Mouse (Mus musculus): ENCODE measurements at regions not wholly inside any gene's neighbourhood (a gene's known extent, or its start where the extent isn't known, plus 50 kb on each side); places are given as distances from the start of the nearest gene placed in this dataset.

- no peak for ATAC-seq (ENCODE audit: low read depth)
These were observed 286.3 kb downstream of the Pik3r1 start for GRCm38 (mm10) chr13:101481551-101482184.

GRCm38 (mm10) chr13:101479297-101479652, 288.7 kb downstream of the Pik3r1 start:
- Histone ChIP-seq H3K4me1 (ENCODE audit: control insufficient read depth, insufficient read depth, low read length) (no peaks in the 10 kb centered on the region), H3K9me3 (ENCODE audit: control insufficient read depth, low read length) (no peaks in the 10 kb centered on the region), H3K9ac (replicated peaks; ENCODE audit: low read depth, low read length) (no peak overlapping the region), H3K4me2 (ENCODE audit: low read depth, low read length) (no peak overlapping the region), H3K4me3 (ENCODE audit: low read depth, low read length) (no peak overlapping the region), H3K27me3 (ENCODE audit: control insufficient read depth, insufficient read depth, low read length) (no peaks in the 10 kb centered on the region), H3K36me3 (ENCODE audit: control insufficient read depth, insufficient read depth, low read length) (no peaks in the 10 kb centered on the region), H3K27ac (ENCODE audit: low read depth, low read length) (no peak overlapping the region)
- no peak for ATAC-seq (ENCODE audit: low read depth)
- 83% methylated on average over 2 of the region's 2 CpGs for WGBS

More at GRCm38 (mm10) chr13:101481551-101482184, 286.3 kb downstream of the Pik3r1 start:
- no peak overlapping the region for H3K27ac ChIP-seq (ENCODE audit: low read depth, low read length)
- no peaks in the 10 kb centered on the region for H3K4me1 ChIP-seq (ENCODE audit: control insufficient read depth, insufficient read depth, low read length)
- no peak overlapping the region for H3K4me2 ChIP-seq (ENCODE audit: low read depth, low read length)
- no peaks in the 10 kb centered on the region for H3K9me3 ChIP-seq (ENCODE audit: control insufficient read depth, low read length)
- H3K36me3 ChIP-seq (ENCODE audit: control insufficient read depth, insufficient read depth, low read length) = no peaks in the 10 kb centered on the region
- H3K4me3 ChIP-seq (ENCODE audit: low read depth, low read length) = no peak overlapping the region
- 75% methylated on average over 6 of the region's 6 CpGs for WGBS
- no peak overlapping the region for H3K9ac ChIP-seq (replicated peaks; ENCODE audit: low read depth, low read length)
- no peaks in the 10 kb centered on the region for H3K27me3 ChIP-seq (ENCODE audit: control insufficient read depth, insufficient read depth, low read length)

- Histone ChIP-seq H3K36me3 (ENCODE audit: control insufficient read depth, insufficient read depth, low read length) (no peaks in the 10 kb centered on the region), H3K4me1 (ENCODE audit: control insufficient read depth, insufficient read depth, low read length) (no peaks in the 10 kb centered on the region), H3K27me3 (ENCODE audit: control insufficient read depth, insufficient read depth, low read length) (no peaks in the 10 kb centered on the region), H3K9me3 (ENCODE audit: control insufficient read depth, low read length) (no peaks in the 10 kb centered on the region), H3K9ac (replicated peaks; ENCODE audit: low read depth, low read length) (no peak overlapping the region), H3K4me3 (ENCODE audit: low read depth, low read length) (no peak overlapping the region), H3K27ac (ENCODE audit: low read depth, low read length) (no peak overlapping the region), H3K4me2 (ENCODE audit: low read depth, low read length) (no peak overlapping the region)
- 77% methylated on average over 4 of the region's 4 CpGs for WGBS
- ATAC-seq (ENCODE audit: low read depth) = no peak
These were observed 289.3 kb downstream of the Pik3r1 start for GRCm38 (mm10) chr13:101478608-101479296.

- H3K4me3 ChIP-seq (ENCODE audit: low read depth, low read length) = no peak overlapping the region
These were observed 294.7 kb downstream of the Pik3r1 start for GRCm38 (mm10) chr13:101473349-101473748.

GRCm38 (mm10) chr13:101470560-101471247, 297.3 kb downstream of the Pik3r1 start:
- no peaks in the 10 kb centered on the region for H3K9me3 ChIP-seq (ENCODE audit: control insufficient read depth, low read length)
- H3K27me3 ChIP-seq (ENCODE audit: control insufficient read depth, insufficient read depth, low read length) = no peaks in the 10 kb centered on the region
- WGBS = 69% methylated on average over 20 of the region's 20 CpGs
- H3K36me3 ChIP-seq (ENCODE audit: control insufficient read depth, insufficient read depth, low read length) = no peaks in the 10 kb centered on the region
- H3K27ac ChIP-seq (ENCODE audit: low read depth, low read length) = no peak overlapping the region
- H3K4me2 ChIP-seq (ENCODE audit: low read depth, low read length) = no peak overlapping the region
- H3K4me1 ChIP-seq (ENCODE audit: control insufficient read depth, insufficient read depth, low read length) = no peaks in the 10 kb centered on the region
- ATAC-seq (ENCODE audit: low read depth) = peak; percentile 44; the same call in 1 of the 2 replicates
- H3K9ac ChIP-seq (replicated peaks; ENCODE audit: low read depth, low read length) = no peak overlapping the region
- H3K4me3 ChIP-seq (ENCODE audit: low read depth, low read length) = no peak overlapping the region

More at GRCm38 (mm10) chr13:101473349-101473748, 294.7 kb downstream of the Pik3r1 start:
- no peaks in the 10 kb centered on the region for H3K27me3 ChIP-seq (ENCODE audit: control insufficient read depth, insufficient read depth, low read length)
- no peaks in the 10 kb centered on the region for H3K36me3 ChIP-seq (ENCODE audit: control insufficient read depth, insufficient read depth, low read length)
- no peak overlapping the region for H3K4me2 ChIP-seq (ENCODE audit: low read depth, low read length)
- no peak overlapping the region for H3K9ac ChIP-seq (replicated peaks; ENCODE audit: low read depth, low read length)
- no peak for ATAC-seq (ENCODE audit: low read depth)
- WGBS = 95% methylated on average over 8 of the region's 8 CpGs
- H3K4me1 ChIP-seq (ENCODE audit: control insufficient read depth, insufficient read depth, low read length) = no peaks in the 10 kb centered on the region
- H3K27ac ChIP-seq (ENCODE audit: low read depth, low read length) = no peak overlapping the region
- no peaks in the 10 kb centered on the region for H3K9me3 ChIP-seq (ENCODE audit: control insufficient read depth, low read length)

GRCm38 (mm10) chr13:101465748-101466127, 302.3 kb downstream of the Pik3r1 start:
- WGBS = 74% methylated on average over 3 of the region's 3 CpGs
- Histone ChIP-seq H3K36me3 (ENCODE audit: control insufficient read depth, insufficient read depth, low read length) (no peaks in the 10 kb centered on the region), H3K4me1 (ENCODE audit: control insufficient read depth, insufficient read depth, low read length) (no peaks in the 10 kb centered on the region), H3K27ac (ENCODE audit: low read depth, low read length) (no peak overlapping the region), H3K9ac (replicated peaks; ENCODE audit: low read depth, low read length) (no peak overlapping the region), H3K4me2 (ENCODE audit: low read depth, low read length) (no peak overlapping the region), H3K4me3 (ENCODE audit: low read depth, low read length) (no peak overlapping the region), H3K27me3 (ENCODE audit: control insufficient read depth, insufficient read depth, low read length) (no peaks in the 10 kb centered on the region), H3K9me3 (ENCODE audit: control insufficient read depth, low read length) (no peaks in the 10 kb centered on the region)
- no peak for ATAC-seq (ENCODE audit: low read depth)

- Histone ChIP-seq H3K9me3 (ENCODE audit: control insufficient read depth, low read length) (no peaks in the 10 kb centered on the region), H3K4me1 (ENCODE audit: control insufficient read depth, insufficient read depth, low read length) (no peaks in the 10 kb centered on the region)
- 39% methylated on average over 7 of the region's 7 CpGs for WGBS
These were observed 302.9 kb downstream of the Pik3r1 start for GRCm38 (mm10) chr13:101464928-101465747.

GRCm38 (mm10) chr13:101456926-101457325, 311.1 kb downstream of the Pik3r1 start:
- Histone ChIP-seq H3K9ac (replicated peaks; ENCODE audit: low read depth, low read length) (no peak overlapping the region), H3K4me1 (ENCODE audit: control insufficient read depth, insufficient read depth, low read length) (no peaks in the 10 kb centered on the region), H3K27me3 (ENCODE audit: control insufficient read depth, insufficient read depth, low read length) (no peaks in the 10 kb centered on the region), H3K4me2 (ENCODE audit: low read depth, low read length) (no peak overlapping the region), H3K36me3 (ENCODE audit: control insufficient read depth, insufficient read depth, low read length) (no peaks in the 10 kb centered on the region), H3K9me3 (ENCODE audit: control insufficient read depth, low read length) (no peaks in the 10 kb centered on the region), H3K4me3 (ENCODE audit: low read depth, low read length) (no peak overlapping the region), H3K27ac (ENCODE audit: low read depth, low read length) (no peak overlapping the region)
- WGBS = 68% methylated on average over 2 of the region's 2 CpGs
- ATAC-seq (ENCODE audit: low read depth) = no peak

More at GRCm38 (mm10) chr13:101464928-101465747, 302.9 kb downstream of the Pik3r1 start:
- ATAC-seq (ENCODE audit: low read depth) = no peak
- H3K9ac ChIP-seq (replicated peaks; ENCODE audit: low read depth, low read length) = no peak overlapping the region
- no peaks in the 10 kb centered on the region for H3K36me3 ChIP-seq (ENCODE audit: control insufficient read depth, insufficient read depth, low read length)
- H3K27me3 ChIP-seq (ENCODE audit: control insufficient read depth, insufficient read depth, low read length) = no peaks in the 10 kb centered on the region
- H3K27ac ChIP-seq (ENCODE audit: low read depth, low read length) = no peak overlapping the region
- H3K4me2 ChIP-seq (ENCODE audit: low read depth, low read length) = no peak overlapping the region
- no peak overlapping the region for H3K4me3 ChIP-seq (ENCODE audit: low read depth, low read length)
